Mouse (Mus musculus) kidney, adult 2 months (tissue): Measurements from ENCODE around the gene Dlgap4.

Experiments used
- CTCF ChIP-seq: fragments of 200-500 bp; conservative IDR thresholded peaks from 2 replicates; pipeline ENCODE4 v1.5.1; 2011; ENCODE audit warnings: low read depth, mild to moderate bottlenecking, control low read depth, low read length, moderate library complexity, mixed read lengths; ENCODE audit not compliant: insufficient read depth, insufficient read length
- POLR2A ChIP-seq: fragments of 200-500 bp; IDR thresholded peaks from one replicate; pipeline ENCODE4 v1.6.1; 2011; ENCODE audit warnings: low read depth, low read length, control low read depth

DNA sequence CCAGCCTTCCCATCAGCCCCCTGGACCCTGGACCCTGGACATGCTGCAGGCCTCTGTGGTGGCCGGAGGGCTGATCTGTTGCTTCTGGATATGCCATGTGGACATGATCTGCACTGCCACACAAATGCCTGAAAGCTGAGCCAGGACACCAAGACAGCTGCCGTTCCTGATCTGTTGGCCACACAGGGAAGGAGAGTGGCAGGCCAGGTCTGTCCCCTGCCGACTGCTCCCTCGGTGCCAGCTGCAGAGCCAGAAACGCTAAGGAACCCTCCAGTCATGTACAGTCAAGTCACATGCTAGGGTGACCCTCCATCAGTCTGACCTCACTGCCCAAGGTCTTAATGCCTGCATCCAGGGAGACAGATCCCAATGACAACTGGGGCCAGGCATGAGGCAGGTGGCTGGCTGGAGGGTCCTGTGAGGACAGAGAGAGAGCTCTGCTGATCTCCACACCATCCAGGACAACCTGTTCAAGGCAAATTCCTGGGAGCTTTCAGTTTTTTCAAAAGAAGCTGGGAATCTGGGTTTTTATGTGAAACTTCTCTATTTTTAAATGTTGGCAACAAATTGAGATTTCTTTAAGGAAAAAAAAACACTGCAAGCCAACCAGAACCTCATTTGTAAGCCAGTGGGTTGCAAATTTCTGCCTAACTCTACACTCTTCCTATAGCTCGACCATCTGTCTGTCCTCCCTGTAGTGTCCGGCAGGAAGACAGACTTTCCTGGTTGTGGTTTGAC, 36.5 kb upstream of the Dlgap4 start:
- TF ChIP-seq CTCF, result no peak
- no peak for TF ChIP-seq POLR2A
